Mouse (Mus musculus) retina, embryonic 14.5 days (tissue): ENCODE measurements around the gene Wt1.

Source experiments
- DNase-seq: peaks from one replicate; pipeline ENCODE4 v3.0.0-alpha.2; 2015; ENCODE audit warnings: low spot score

Gene Wt1

GRCm38 (mm10) chr2:105185768-105186529, 59.6 kb downstream of the Wt1 start:
- no peak for DNase-seq

GRCm38 (mm10) chr2:105186591-105186990, 60.3 kb downstream of the Wt1 start:
- no peak for DNase-seq

DNA sequence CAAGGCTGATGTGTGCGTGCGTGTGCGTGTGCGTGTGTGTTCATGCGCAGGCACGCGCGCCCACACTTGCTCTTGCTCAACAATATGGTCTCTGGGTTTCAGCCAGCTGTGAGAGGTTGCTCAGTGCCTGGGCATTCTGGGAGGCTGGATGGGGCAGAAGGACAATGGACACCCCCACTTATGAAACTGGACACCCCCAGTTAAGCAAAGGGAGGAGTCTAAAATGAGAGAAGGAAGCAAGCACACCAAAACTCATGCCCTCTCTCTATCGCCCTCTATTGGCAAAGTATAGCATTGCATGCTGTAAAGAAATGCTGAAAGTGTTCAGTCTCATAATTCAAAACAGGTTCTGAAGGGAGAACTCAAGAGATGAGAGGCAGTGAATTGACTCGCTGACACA, 61.9 kb downstream of the Wt1 start:
- peak; percentile 63 for DNase-seq

DNA sequence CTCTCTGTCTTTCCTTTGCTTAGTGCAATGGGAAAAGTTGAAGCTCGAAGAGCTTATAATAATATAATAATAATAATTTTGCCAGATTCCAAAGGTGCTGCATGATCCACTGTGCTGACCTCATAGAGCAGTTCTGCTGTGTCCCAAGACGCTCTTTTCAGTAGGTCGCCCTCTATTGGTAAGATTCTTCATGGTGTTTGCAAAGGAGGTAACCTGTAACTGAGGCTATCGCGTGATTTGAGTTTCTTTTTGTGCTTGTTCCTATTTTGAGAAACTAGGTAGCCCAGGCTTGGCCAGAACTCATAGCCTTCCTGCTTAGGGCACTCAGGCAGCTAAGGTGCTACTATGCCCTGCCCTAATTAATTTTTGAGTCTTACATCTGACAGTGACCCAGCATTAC, 63.0 kb downstream of the Wt1 start:
- DNase-seq: peak; percentile 75

GRCm38 (mm10) chr2:105200152-105200551, 73.8 kb downstream of the Wt1 start:
- DNase-seq: peak; percentile 9

DNA sequence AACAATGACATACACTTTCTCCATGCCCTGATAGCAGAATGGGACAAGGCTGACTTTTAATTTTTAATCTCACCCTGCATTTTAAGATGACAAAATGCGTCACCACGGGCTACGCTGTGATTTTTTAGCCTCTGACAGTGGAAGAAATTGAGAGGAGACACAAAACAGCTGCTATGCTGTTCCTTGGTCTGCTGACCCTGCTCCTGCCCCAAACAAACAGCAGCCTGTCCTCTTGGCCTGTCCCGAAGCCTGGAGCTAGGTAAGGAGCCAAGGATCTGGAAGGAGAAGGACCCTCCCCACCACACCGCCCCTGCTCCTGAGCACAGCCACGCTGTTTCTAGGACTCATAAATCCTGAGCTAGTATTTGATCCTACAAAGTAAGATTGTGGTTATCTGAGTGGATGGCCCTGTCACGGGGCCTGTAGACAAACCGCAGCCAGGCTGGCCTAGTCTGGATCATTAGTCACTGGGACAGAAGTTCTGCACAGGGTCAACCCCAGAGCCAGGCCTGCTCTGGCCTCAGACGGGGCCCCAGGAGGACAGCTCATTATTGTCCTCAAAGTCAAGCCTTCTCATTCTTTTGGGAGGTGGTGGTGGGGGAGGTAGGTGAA, 80.3 kb downstream of the Wt1 start:
- no peak for DNase-seq

DNA sequence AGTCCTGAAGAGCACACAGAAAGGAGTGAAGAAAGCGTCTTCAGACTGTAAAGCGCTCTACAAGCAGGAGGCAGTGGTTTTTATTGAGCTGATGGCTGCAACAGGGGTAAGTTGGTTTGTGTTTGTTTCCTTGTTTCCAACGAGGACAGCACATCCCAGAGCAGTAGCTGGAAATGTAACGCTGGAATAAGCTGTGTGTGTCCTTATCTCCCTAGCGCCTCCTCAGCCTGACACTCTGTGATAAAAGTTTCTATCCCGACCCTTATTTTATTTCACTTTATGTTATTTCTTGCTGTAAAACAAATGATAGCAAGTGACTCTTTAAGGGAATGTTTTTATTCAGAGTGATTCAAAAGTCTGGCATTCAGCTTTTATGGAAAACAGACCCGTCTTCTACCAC, 86.5 kb downstream of the Wt1 start:
- DNase-seq: no peak

DNA sequence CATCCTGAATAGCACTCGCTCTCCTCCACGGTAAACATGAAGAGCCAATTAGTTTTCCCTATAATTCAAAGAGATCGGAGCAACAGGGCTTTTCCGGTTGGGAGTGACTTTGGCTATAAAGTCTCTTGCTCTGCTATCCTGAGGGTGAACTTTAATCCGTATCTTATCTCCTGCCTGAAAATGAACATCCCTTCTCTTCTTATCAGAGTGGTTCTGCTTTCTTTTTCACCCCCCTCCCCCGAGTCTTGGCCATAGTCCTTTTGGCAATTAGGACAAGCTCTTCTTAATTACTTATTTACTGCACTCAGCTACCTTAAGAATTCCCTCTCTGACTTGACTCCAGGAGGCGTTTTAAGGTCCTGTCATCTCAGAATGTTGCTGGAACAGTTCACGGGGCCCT, 89.6 kb downstream of the Wt1 start:
- no peak for DNase-seq

- no peak for DNase-seq
Observed at GRCm38 (mm10) chr2:105219229-105219628, 92.9 kb downstream of the Wt1 start.

DNA sequence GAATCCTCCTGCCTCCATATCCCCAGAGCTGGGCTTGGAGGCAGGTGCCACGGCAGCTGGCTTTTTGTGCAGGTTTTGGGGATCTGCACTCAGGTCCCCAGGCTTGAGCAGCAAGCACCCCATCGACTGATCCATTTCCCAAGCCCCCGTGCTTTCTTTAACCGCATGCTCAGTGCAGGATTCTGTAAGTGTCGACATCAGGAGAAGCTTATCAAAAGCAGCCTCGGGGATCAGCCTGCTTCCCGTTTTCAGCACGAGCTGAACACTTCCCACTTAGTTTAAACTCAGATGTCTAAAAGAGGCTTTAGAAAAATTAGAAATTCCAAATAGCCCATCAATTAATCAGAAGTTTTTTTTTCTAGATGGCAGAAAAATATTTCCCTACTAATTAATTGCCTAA, 93.3 kb downstream of the Wt1 start:
- no peak for DNase-seq

DNA sequence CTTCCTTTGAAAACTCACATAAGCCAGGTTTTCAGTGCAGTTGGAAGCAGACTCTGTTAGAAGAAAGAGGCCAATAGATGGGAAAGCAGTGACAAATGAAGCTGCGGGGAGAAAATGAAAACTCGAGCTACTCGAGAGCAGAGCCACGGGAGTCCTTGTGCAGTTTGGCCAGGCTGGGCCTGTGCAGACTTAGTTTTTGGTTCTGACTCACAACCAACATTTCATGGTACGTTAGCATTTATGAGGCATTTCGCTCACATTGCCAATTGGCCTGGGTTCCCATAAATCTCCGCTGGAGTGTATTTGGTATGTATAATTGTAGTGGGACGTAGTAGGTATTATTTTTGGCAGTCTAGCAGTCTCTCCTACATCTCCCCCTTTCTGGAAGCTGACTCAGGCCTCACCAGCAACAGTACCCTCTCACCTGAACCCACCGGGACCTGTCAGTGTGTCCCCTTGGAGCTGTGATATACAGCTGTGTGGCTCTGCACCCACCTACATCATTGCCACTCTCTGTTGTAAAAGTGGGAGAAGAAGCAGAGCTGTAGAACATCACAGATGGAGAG, 94.5 kb downstream of the Wt1 start:
- DNase-seq: no peak
